Mouse (Mus musculus): Measurements from ENCODE around the gene Tubb5.

DNA sequence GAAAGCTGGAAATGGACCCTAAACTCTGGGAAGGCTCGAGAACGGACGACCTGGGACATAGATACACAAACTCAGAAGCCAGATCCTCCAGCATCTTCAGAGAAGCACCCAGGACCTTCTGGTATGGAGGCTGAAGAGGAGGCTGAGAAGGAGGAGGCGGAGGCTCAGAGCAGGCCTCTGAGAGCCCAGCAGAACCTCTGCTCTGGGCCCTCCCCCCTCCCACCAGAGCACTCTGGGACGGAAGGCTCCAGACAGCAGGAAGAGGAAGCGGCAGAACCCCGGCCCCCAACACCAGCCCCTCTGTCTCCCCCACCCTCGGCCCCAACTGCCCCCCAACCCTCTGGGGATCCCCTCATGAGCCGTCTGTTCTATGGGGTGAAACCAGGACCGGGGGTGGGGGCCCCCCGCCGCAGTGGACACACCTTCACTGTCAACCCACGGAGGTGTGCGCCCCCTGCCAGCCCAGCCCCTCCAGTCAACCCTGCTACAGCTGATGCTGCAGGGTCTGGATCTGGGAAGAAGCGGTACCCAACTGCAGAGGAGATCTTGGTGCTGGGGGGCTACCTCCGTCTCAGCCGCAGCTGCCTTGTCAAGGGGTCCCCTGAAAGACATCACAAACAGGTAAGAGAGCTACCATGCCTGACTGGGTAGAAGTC, 30.2 kb upstream of the Tubb5 start:
- TF ChIP-seq CTCF (IDR thresholded peaks at IDR 0.05; ENCODE audit: control insufficient read depth, insufficient read depth, low read length) (no peak), POLR2A (IDR thresholded peaks at IDR 0.05; ENCODE audit: borderline replicate concordance, control insufficient read depth, low read depth, low read length) (peak; percentile 33; the same call in 1 of the 2 replicates)
